Mouse (Mus musculus): Measurements from ENCODE around the gene Hddc3. TPM values are rescaled to one million over a fixed set of nuclear protein-coding genes. Genes with fewer than 3 reads are reported as not detected.
"Not testable (repeated sequence)": the region's sequence is repeated elsewhere in the genome, so short reads cannot be mapped to it uniquely, and the experiment has no call there.

Gene Hddc3
- total RNA-seq, 2 experiments from 2014 or later, result 52.9 to 65.7 TPM

- no peak for DNase-seq (ENCODE audit: low spot score in 2 of 2)
- intact Hi-C loops (cut with DNase I), result loop anchor here (10.0 kb wide), 1 partner anchor 327 kb away; no protein-coding TSS in a partner anchor
Observed at GRCm38 (mm10) chr7:80387633-80388543, 45.0 kb downstream of the Hddc3 start, which contains the start of gene Fes. TSS of gene Fes (minus strand) at chr7:80387946.

- intact Hi-C loops (cut with DNase I), result no loop called here
- DNase-seq (ENCODE audit: low spot score in 2 of 2), result no peak
Observed at GRCm38 (mm10) chr7:80392119-80392518, 49.2 kb downstream of the Hddc3 start.

GRCm38 (mm10) chr7:80394600-80394999, 51.7 kb downstream of the Hddc3 start:
- DNase-seq (ENCODE audit: low spot score in 2 of 2), result no peak
- intact Hi-C loops (cut with DNase I), result no loop called here

GRCm38 (mm10) chr7:80396427-80396826, 53.5 kb downstream of the Hddc3 start:
- intact Hi-C loops (cut with DNase I); DNase-seq (ENCODE audit: low spot score in 2 of 2): not testable (repeated sequence)

DNA sequence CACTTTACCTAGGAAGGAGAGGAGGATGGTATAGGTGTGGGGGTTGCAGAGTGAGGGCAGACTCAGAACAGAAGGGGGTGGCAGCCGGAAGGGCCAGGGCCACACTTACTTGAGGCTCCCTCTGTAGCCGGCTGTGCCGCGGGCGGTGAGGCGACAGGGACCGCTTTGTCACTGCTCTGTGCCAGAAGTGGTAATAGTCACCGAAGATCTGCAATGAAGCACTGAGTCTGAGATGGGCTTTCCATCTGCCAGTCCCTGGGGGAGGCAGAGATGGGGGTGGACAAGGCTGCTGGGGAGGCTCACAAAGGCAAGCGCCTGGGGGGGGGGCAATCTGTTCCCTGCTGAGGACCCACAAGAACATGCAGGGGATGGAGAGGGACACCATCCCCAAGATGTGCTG, 55.1 kb downstream of the Hddc3 start:
- intact Hi-C loops (cut with DNase I), result no loop called here
- peak; percentile 65 to 68 for DNase-seq (ENCODE audit: low spot score in 2 of 2)

DNA sequence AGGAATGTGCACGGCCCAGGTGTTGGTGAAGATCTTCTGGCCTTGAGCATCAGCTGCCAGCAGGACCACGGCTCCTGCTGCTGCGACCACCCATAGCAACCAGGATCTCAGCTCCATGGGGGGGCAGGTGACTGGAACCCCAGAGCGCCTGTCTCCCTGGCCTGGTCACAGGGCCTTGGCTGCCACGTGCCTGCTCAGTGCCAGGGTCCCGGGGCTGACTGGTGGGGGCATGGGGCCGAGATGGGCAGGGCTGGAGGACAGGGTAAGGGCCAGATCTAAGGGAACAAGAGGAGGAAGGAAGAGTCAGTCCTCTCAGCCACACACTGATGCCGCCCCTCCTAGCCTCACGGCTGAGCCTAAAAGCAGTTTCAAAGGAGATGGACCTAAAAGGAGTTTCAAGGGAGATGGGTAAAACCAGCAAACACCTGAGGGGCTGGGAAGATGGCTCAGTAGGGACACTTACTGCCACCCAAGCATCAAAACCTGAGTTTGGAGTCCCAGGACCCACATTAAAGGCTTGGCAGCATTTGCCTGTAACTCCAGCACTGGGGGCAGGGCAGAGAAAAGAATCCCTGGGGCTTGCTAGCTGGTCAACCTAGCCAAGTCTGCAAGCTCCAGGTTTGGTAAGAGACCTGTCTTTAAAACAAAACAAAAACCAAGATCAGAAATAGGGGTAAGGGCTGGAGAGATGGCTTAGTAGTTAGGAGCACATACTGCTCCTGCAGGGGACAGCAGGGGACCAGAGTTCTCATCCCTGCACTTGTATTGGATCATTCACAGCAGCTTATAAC, 55.9 kb downstream of the Hddc3 start:
- intact Hi-C loops (cut with DNase I), result no loop called here

DNA sequence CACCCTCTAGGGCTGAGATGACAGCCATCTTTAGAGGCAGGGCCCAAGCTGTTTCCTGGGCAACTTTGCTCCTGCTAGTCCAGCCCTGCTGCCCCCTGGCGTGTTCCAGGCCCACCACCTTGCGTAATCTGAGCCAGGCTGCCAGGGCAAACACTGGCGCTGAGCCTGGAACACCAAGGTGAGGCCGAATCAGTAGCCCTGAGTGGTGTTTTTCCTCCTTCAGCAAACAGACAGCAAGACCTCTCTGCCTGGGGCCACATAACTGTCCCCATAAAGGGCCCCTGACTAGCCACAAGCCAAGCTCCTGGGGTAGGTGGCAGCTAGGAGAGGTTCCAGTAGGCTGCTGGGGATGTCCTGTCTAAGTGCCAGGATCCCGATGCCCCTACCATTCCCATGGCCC, 57.2 kb downstream of the Hddc3 start:
- DNase-seq (ENCODE audit: low spot score in 2 of 2), result no peak
- intact Hi-C loops (cut with DNase I), result no loop called here

More for the DNA sequence above, 55.9 kb downstream of the Hddc3 start:
- no peak for DNase-seq (ENCODE audit: low spot score in 2 of 2)

Other genes with a start within 250 kb of the Hddc3 start
- 10 to 100 TPM; 52.2 to 55.6 TPM for gene Idh2, start 227.7 kb upstream of the Hddc3 start, total RNA-seq (2021)
- gene Sema4b, start 156.3 kb upstream of the Hddc3 start, total RNA-seq (2021), result 10 to 100 TPM; 16.9 to 19.1 TPM
- gene Cib1, start 110.3 kb upstream of the Hddc3 start, total RNA-seq (2021), result 10 to 100 TPM; 21.7 to 21.8 TPM
- gene Gdpgp1, start 110.2 kb upstream of the Hddc3 start, total RNA-seq (2021), result 1 to 10 TPM; 6.0 to 6.6 TPM
- 1 to 10 TPM; 1.7 to 1.8 TPM for gene Ttll13, start 96.7 kb upstream of the Hddc3 start, total RNA-seq (2021)
- 10 to 100 TPM; 44.8 to 45.9 TPM for gene Ngrn, start 81.9 kb upstream of the Hddc3 start, total RNA-seq (2021)
- 10 to 100 TPM; 19.0 to 25.3 TPM for gene Vps33b, start 73.5 kb upstream of the Hddc3 start, total RNA-seq (2021)
- gene Prc1, start 48.7 kb upstream of the Hddc3 start, total RNA-seq (2021), result 1 to 10 TPM in 1 of 2 experiments, under 1 TPM in 1; 0.95 to 1.8 TPM
- gene Rccd1, start 18.6 kb upstream of the Hddc3 start, total RNA-seq (2021), result 10 to 100 TPM; 13.1 to 17.1 TPM
- 10 to 100 TPM; 36.4 to 39.6 TPM for gene Unc45a, start 2.1 kb upstream of the Hddc3 start, total RNA-seq (2021)
- 100 to 1,000 TPM; 128 to 158 TPM for gene Man2a2, start 28.3 kb downstream of the Hddc3 start, total RNA-seq (2021)
- gene Fes, start 44.8 kb downstream of the Hddc3 start, total RNA-seq (2021), result 1 to 10 TPM; 6.0 to 7.1 TPM
- 10 to 100 TPM; 30.7 to 38.5 TPM for gene Furin, start 62.3 kb downstream of the Hddc3 start, total RNA-seq (2021)
- 1 to 10 TPM; 5.2 to 5.9 TPM for gene Blm, start 192.0 kb downstream of the Hddc3 start, total RNA-seq (2021)